Mouse (Mus musculus): Measurements from ENCODE around the gene Clec2l.

DNA sequence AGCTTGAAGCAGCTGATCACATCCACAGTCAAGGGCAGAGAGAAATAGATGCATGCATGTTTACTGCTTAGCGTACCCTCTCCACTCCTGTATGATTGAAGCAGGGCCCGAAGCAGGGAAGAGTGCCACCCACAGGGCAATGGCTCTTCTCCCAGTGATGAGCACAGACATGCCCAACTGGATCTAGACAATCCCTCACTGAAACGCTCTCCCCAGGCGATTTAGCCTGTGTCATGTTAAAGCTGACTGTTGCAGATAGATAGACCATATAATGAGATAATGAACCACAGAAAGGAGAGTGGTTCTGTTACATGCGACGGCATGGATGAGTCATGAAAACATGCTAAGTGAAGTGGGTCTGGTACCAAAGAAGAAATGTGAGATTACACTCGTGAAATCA, 8.4 kb downstream of the Clec2l start:
- TF ChIP-seq CTCF (IDR thresholded peaks at IDR 0.05 in 2 of 3, conservative IDR thresholded peaks at IDR 0.05 in 1 of 3; ENCODE audit: control insufficient read depth in 1 of 3, insufficient read depth in 1 of 3, low read depth in 2 of 3, low read length in 3 of 3, poor library complexity in 1 of 3, severe bottlenecking in 1 of 3) (peak in 2 of 3 experiments; percentile 23 to 26; a peak in 3 of 6 replicates), GATA1 (IDR thresholded peaks at IDR 0.05; ENCODE audit: low read depth, low read length) (peak; percentile 75), POLR2A (IDR thresholded peaks at IDR 0.05; ENCODE audit: control insufficient read depth in 1 of 2, insufficient read depth in 1 of 2, low read depth in 1 of 2, low read length in 2 of 2, poor library complexity in 1 of 2) (no peak), USF2 (IDR thresholded peaks at IDR 0.05; ENCODE audit: borderline replicate concordance in 1 of 2, insufficient read depth in 1 of 2, low read depth in 1 of 2, low read length in 2 of 2) (no peak), MYC (IDR thresholded peaks at IDR 0.05; ENCODE audit: low read depth, low read length) (no peak), POLR2AphosphoS2 (IDR thresholded peaks at IDR 0.05; ENCODE audit: low read length) (no peak), EP300 (IDR thresholded peaks at IDR 0.05; ENCODE audit: low read depth in 1 of 2, low read length in 2 of 2) (peak; percentile 83 to 84), MAX (IDR thresholded peaks at IDR 0.05; ENCODE audit: low read length) (no peak), SMC3 (IDR thresholded peaks at IDR 0.05; ENCODE audit: low read depth, low read length) (no peak), ZNF384 (IDR thresholded peaks at IDR 0.05; ENCODE audit: low read depth, low read length) (no peak), BHLHE40 (IDR thresholded peaks at IDR 0.05; ENCODE audit: borderline replicate concordance, low read depth, low read length) (no peak), E2F4 (IDR thresholded peaks at IDR 0.05; ENCODE audit: borderline replicate concordance, low read depth, low read length) (no peak)

Measured in MEL (cell line).